Mouse (Mus musculus): ENCODE data around the gene Zbtb32.

- TF ChIP-seq CTCF (IDR thresholded peaks at IDR 0.05; ENCODE audit: extremely low read depth, insufficient read length, insufficient replicate concordance, low read depth, low read length) (no peak), POLR2A (IDR thresholded peaks at IDR 0.05; ENCODE audit: low read depth, low read length) (no peak)
Observed at GRCm38 (mm10) chr7:30556894-30557536, 41.7 kb downstream of the Zbtb32 start.

Data from small intestine, adult 2 months (tissue).